9 mouse cellular contexts compared by ENCODE assay signal in genomic region chr17:35064378-35064877, GRCm38 (mm10). TPM values are rescaled to one million over a fixed set of nuclear protein-coding genes. Genes with fewer than 3 reads are reported as not detected.
DNase-seq lines count a peak whose midpoint lies in the region; ATAC-seq and TF ChIP-seq lines count a peak whose summit lies in the region.
"Had no signal": no experiment of that assay in that cellular context is flagged by ENCODE, and none has a peak within 500 bp of the region (broad histone marks: within the 10 kb centered on the region; RNA-seq: fewer than 3 reads in every experiment).

No protein-coding gene starts in this region.

- peak overlapping the region; percentile 77 for H3K4me2 ChIP-seq in heart, embryonic 13.5 days
- peak overlapping the region; percentile 74 for H3K4me2 ChIP-seq in limb, embryonic 11.5 days (ENCODE audit: low read depth, severe bottlenecking)

- H3K9me3 ChIP-seq in heart, embryonic 13.5 days = no peaks in the 10 kb centered on the region
- no peaks in the 10 kb centered on the region for H3K9me3 ChIP-seq in E14TG2a.4 (ENCODE audit: low read length)
- H3K9me3 ChIP-seq in limb, embryonic 11.5 days (ENCODE audit: control insufficient read depth, low read length) = no peaks in the 10 kb centered on the region

- peak overlapping the region; percentile 71 for H3K9ac ChIP-seq in heart, embryonic 13.5 days
- H3K9ac ChIP-seq in limb, embryonic 11.5 days (ENCODE audit: low read length) = no peak overlapping the region

- H3K27ac ChIP-seq in heart, embryonic 13.5 days (replicated peaks) = no peak overlapping the region; the same call in 1 of the 2 replicates
- peak overlapping the region; percentile 51; the same call in 1 of the 2 replicates for H3K27ac ChIP-seq in limb, embryonic 11.5 days (replicated peaks; ENCODE audit: low read depth, low read length)

- no peak for ATAC-seq in heart, embryonic 13.5 days (ENCODE audit: extremely low read depth, insufficient number of reproducible peaks, low FRiP score, low TSS enrichment)
- no peak for ATAC-seq in limb, embryonic 11.5 days (ENCODE audit: insufficient number of reproducible peaks, low FRiP score, low TSS enrichment, low read depth)
- no peak for ATAC-seq in erythroid progenitor cell, adult 5-6 weeks (replicated peaks; ENCODE audit: low FRiP score, poor library complexity, severe bottlenecking)

- H3K4me3 ChIP-seq in heart, embryonic 13.5 days = peak overlapping the region; percentile 47
- H3K4me3 ChIP-seq in E14TG2a.4 (replicated peaks; ENCODE audit: low read length) = peak overlapping the region; percentile 76
- no peak overlapping the region for H3K4me3 ChIP-seq in limb, embryonic 11.5 days (ENCODE audit: low read depth, low read length)

- no peak for TF ChIP-seq CTCF in E14TG2a.4 (conservative IDR thresholded peaks at IDR 0.05; ENCODE audit: low read length)

- WGBS in heart, embryonic 13.5 days = 25% methylated on average over 10 of the region's 10 CpGs
- 26% methylated on average over 10 of the region's 10 CpGs for WGBS in limb, embryonic 11.5 days

- peaks cover 43% of the 10 kb centered on the region for H3K4me1 ChIP-seq in heart, embryonic 13.5 days
- H3K4me1 ChIP-seq in E14TG2a.4 (replicated peaks; ENCODE audit: low read depth, low read length) = peaks cover 87% of the 10 kb centered on the region
- peaks cover 19% of the 10 kb centered on the region for H3K4me1 ChIP-seq in limb, embryonic 11.5 days (ENCODE audit: control insufficient read depth, insufficient read depth, low read length)

- intact Hi-C loops in heart, postnatal 10 days (cut with DNase I) = loop anchor here (5.0 kb wide), 1 partner anchor 43 kb away; the partner anchor contains the start of gene Ly6g5c

- DNase-seq in heart, postnatal 10 days = no peak
- peak; percentile 64 to 68 for DNase-seq in cerebellum, postnatal 36 days
- no peak for DNase-seq in limb, embryonic 11.5 days (ENCODE audit: low spot score)
- no peak for DNase-seq in adrenal gland, adult 2 months
- no peak for DNase-seq in spleen, adult 12 weeks (ENCODE audit: low spot score)

- peaks cover 65% of the 10 kb centered on the region for H3K27me3 ChIP-seq in heart, embryonic 13.5 days (replicated peaks)
- H3K27me3 ChIP-seq in E14TG2a.4 (ENCODE audit: insufficient read depth, low read length) = peaks cover 40% of the 10 kb centered on the region
- H3K27me3 ChIP-seq in limb, embryonic 11.5 days (ENCODE audit: control insufficient read depth, insufficient read depth, low read length) = peaks cover 27% of the 10 kb centered on the region

- peaks cover 30% of the 10 kb centered on the region for H3K36me3 ChIP-seq in heart, embryonic 13.5 days
- H3K36me3 ChIP-seq in E14TG2a.4 (ENCODE audit: insufficient read depth, low read length) = peaks cover 26% of the 10 kb centered on the region
- H3K36me3 ChIP-seq in limb, embryonic 11.5 days (ENCODE audit: control insufficient read depth, insufficient read depth, low read length) = peaks cover 11% of the 10 kb centered on the region

RNA-seq across cellular contexts. Expression of gene Ly6g6c, which starts 0.8 kb away (rescaled TPM):
- polyA plus RNA-seq in heart, embryonic 13.5 days (2015; fragmentation: Nextera tagmentation; extraction: Ambion mirVana) = not detected in 2 replicates
- not detected for total RNA-seq in heart, postnatal 10 days (2021)
- polyA plus RNA-seq in limb, embryonic 11.5 days (2014; fragmentation: Nextera tagmentation; extraction: Ambion mirVana) = 0.16 TPM in 1 of 2 replicates, not detected in the other
- total RNA-seq in erythroid progenitor cell, adult 5-6 weeks (2015; ENCODE audit: low replicate concordance) = not detected in 2 replicates
- total RNA-seq in erythroid progenitor cell, adult 5-6 weeks (2017; ENCODE audit: low replicate concordance) = not detected in 2 replicates
- total RNA-seq in adrenal gland, adult 2 months (2021) = not detected
- not detected in 2 replicates for polyA plus RNA-seq in adrenal gland, adult 2 months (2012; rRNA removed)
- total RNA-seq: monocyte, adult 5-6 weeks had no signal

RNA-seq across cellular contexts. Expression of gene Mpig6b, which starts 1.6 kb away (rescaled TPM):
- 0.92 and 1.4 TPM in 2 replicates for polyA plus RNA-seq in heart, embryonic 13.5 days (2015; fragmentation: Nextera tagmentation; extraction: Ambion mirVana)
- total RNA-seq in heart, postnatal 10 days (2021) = under 1 TPM; 0.55 to 0.77 TPM
- polyA plus RNA-seq in limb, embryonic 11.5 days (2014; fragmentation: Nextera tagmentation; extraction: Ambion mirVana) = 0.84 and 1.2 TPM in 2 replicates
- 1.1 TPM in 1 of 2 replicates, not detected in the other for total RNA-seq in erythroid progenitor cell, adult 5-6 weeks (2015; ENCODE audit: low replicate concordance)
- total RNA-seq in erythroid progenitor cell, adult 5-6 weeks (2017; ENCODE audit: low replicate concordance) = not detected in 2 replicates
- total RNA-seq in adrenal gland, adult 2 months (2021) = not detected
- polyA plus RNA-seq in adrenal gland, adult 2 months (2012; rRNA removed) = 0.06 TPM in 1 of 2 replicates, not detected in the other

RNA-seq across cellular contexts. Expression of gene Ddah2, which starts 5.6 kb away (rescaled TPM):
- polyA plus RNA-seq in heart, embryonic 13.5 days (2015; fragmentation: Nextera tagmentation; extraction: Ambion mirVana) = 194 and 207 TPM in 2 replicates
- 10 to 100 TPM; 84.5 to 86.1 TPM for total RNA-seq in heart, postnatal 10 days (2021)
- polyA plus RNA-seq in limb, embryonic 11.5 days (2014; fragmentation: Nextera tagmentation; extraction: Ambion mirVana) = 553 and 582 TPM in 2 replicates
- total RNA-seq in erythroid progenitor cell, adult 5-6 weeks (2015; ENCODE audit: low replicate concordance) = 2.1 TPM in 1 of 2 replicates, not detected in the other
- total RNA-seq in erythroid progenitor cell, adult 5-6 weeks (2017; ENCODE audit: low replicate concordance) = 1.5 and 5.6 TPM in 2 replicates
- total RNA-seq in adrenal gland, adult 2 months (2021) = 10 to 100 TPM in 1 of 2 experiments, 1 to 10 TPM in 1; 7.2 to 26.6 TPM
- polyA plus RNA-seq in adrenal gland, adult 2 months (2012; rRNA removed) = 25.9 and 35.6 TPM in 2 replicates
- total RNA-seq: monocyte, adult 5-6 weeks had no signal

RNA-seq across cellular contexts. Expression of gene Ly6g6e, which starts 12.3 kb away (rescaled TPM):
- polyA plus RNA-seq in heart, embryonic 13.5 days (2015; fragmentation: Nextera tagmentation; extraction: Ambion mirVana) = 0.36 and 0.62 TPM in 2 replicates
- total RNA-seq in heart, postnatal 10 days (2021) = under 1 TPM; 0.24 to 0.37 TPM
- 1.5 and 2.1 TPM in 2 replicates for polyA plus RNA-seq in limb, embryonic 11.5 days (2014; fragmentation: Nextera tagmentation; extraction: Ambion mirVana)
- total RNA-seq in erythroid progenitor cell, adult 5-6 weeks (2015; ENCODE audit: low replicate concordance) = not detected in 2 replicates
- total RNA-seq in erythroid progenitor cell, adult 5-6 weeks (2017; ENCODE audit: low replicate concordance) = not detected in 2 replicates
- total RNA-seq in adrenal gland, adult 2 months (2021) = not detected
- 0.21 and 0.34 TPM in 2 replicates for polyA plus RNA-seq in adrenal gland, adult 2 months (2012; rRNA removed)
- total RNA-seq: monocyte, adult 5-6 weeks had no signal

RNA-seq across cellular contexts. Expression of gene Ly6g6d, which starts 13.4 kb away (rescaled TPM):
- polyA plus RNA-seq in heart, embryonic 13.5 days (2015; fragmentation: Nextera tagmentation; extraction: Ambion mirVana) = 1.7 and 1.9 TPM in 2 replicates
- total RNA-seq in heart, postnatal 10 days (2021) = 1 to 10 TPM; 1.1 to 1.2 TPM
- 0.72 and 1.6 TPM in 2 replicates for polyA plus RNA-seq in limb, embryonic 11.5 days (2014; fragmentation: Nextera tagmentation; extraction: Ambion mirVana)
- not detected in 2 replicates for total RNA-seq in erythroid progenitor cell, adult 5-6 weeks (2015; ENCODE audit: low replicate concordance)
- not detected in 2 replicates for total RNA-seq in erythroid progenitor cell, adult 5-6 weeks (2017; ENCODE audit: low replicate concordance)
- under 1 TPM in 1 of 2 experiments, not detected in 1; 0.45 TPM for total RNA-seq in adrenal gland, adult 2 months (2021)
- 0.57 and 1.1 TPM in 2 replicates for polyA plus RNA-seq in adrenal gland, adult 2 months (2012; rRNA removed)
- total RNA-seq: monocyte, adult 5-6 weeks had no signal

Comparison
In these comparisons a context has a peak if more than half of its experiments do, and no peak if none do; other contexts are left out.
1. DNase-seq: peak in cerebellum, postnatal 36 days (2 of 2); none in heart, postnatal 10 days (0 of 2), limb, embryonic 11.5 days (single experiment), adrenal gland, adult 2 months (single experiment) and spleen, adult 12 weeks (single experiment).